Mouse (Mus musculus) midbrain, embryonic 16.5 days (tissue): Measurements from ENCODE around the gene Pus7. TPM values are rescaled to one million over a fixed set of nuclear protein-coding genes. Genes with fewer than 3 reads are reported as not detected.
A peak's percentile ranks its signal among the peaks of the same experiment; 100 is the strongest.

ENCODE experiments used
- ATAC-seq: fragments of 200-750 bp; cut with Nextera tagmentation; 2 replicates; pipeline ENCODE4 v1.8.0; 2017; ENCODE audit warnings: moderate TSS enrichment
- H3K27ac ChIP-seq: fragments of 300-500 bp; sonication (generic); 2 replicates; pipeline ENCODE4 v1.5.1; 2014; ENCODE audit warnings: mild to moderate bottlenecking, low read length, mixed read lengths
- H3K27me3 ChIP-seq: fragments of 300-500 bp; sonication (generic); 2 replicates; pipeline ENCODE4 v1.6.1; 2014; ENCODE audit warnings: low read depth, low read length, mixed read lengths; ENCODE audit not compliant: control insufficient read depth, insufficient read depth
- H3K36me3 ChIP-seq: fragments of 300-500 bp; sonication (generic); 2 replicates; pipeline ENCODE4 v1.6.1; 2014; ENCODE audit warnings: mild to moderate bottlenecking, low read length, moderate library complexity, mixed read lengths; ENCODE audit not compliant: control insufficient read depth, insufficient read depth
- H3K4me1 ChIP-seq: fragments of 300-500 bp; sonication (generic); 2 replicates; pipeline ENCODE4 v1.6.1; 2014; ENCODE audit warnings: mild to moderate bottlenecking, low read length, mixed read lengths; ENCODE audit not compliant: control insufficient read depth, insufficient read depth
- H3K4me2 ChIP-seq: fragments of 300-500 bp; sonication (generic); 2 replicates; pipeline ENCODE4 v1.6.1; 2014; ENCODE audit warnings: mild to moderate bottlenecking, low read length, mixed read lengths
- H3K4me3 ChIP-seq: fragments of 300-500 bp; sonication (generic); 2 replicates; pipeline ENCODE4 v1.5.1; 2014; ENCODE audit warnings: low read depth, mild to moderate bottlenecking, low read length, moderate library complexity, mixed read lengths
- H3K9ac ChIP-seq: fragments of 300-500 bp; sonication (generic); 2 replicates; pipeline ENCODE4 v1.6.1; 2014; ENCODE audit warnings: low read depth, low read length, mixed read lengths
- H3K9me3 ChIP-seq: fragments of 300-500 bp; sonication (generic); replicated peaks from 2 replicates; pipeline ENCODE4 v1.6.1; 2014; ENCODE audit warnings: mild to moderate bottlenecking, low read length, mixed read lengths; ENCODE audit not compliant: control insufficient read depth, poor library complexity, severe bottlenecking
- whole genome bisulfite sequencing: fragments of 180-500 bp; shearing (Covaris S2); extraction: QIAGEN DNeasy Blood & Tissue Kit; methylation state at CpG from one replicate; pipeline ENCODE4 v1.1.7; 2014; 5-methylcytosine and 5-hydroxymethylcytosine counted together
- polyA plus RNA-seq: library from polyadenylated mRNA; unstranded; fragments of >200 nt; fragmentation: Nextera tagmentation; extraction: Ambion mirVana; gene quantifications from 2 replicates; pipeline ENCODE4 v1.2.1, GENCODE M21; 2015

The Pus7 gene
- polyA plus RNA-seq, 1 experiment from 2014 or later = 17.5 TPM

GRCm38 (mm10) chr5:23789078-23789612 lies 5.6 kb upstream of the Pus7 start:
- no peaks in the 10 kb centered on the region for H3K9me3 ChIP-seq
- H3K9ac ChIP-seq = no peak overlapping the region
- H3K4me3 ChIP-seq = no peak overlapping the region
- 90% methylated on average over 4 of the region's 4 CpGs for WGBS
- H3K27ac ChIP-seq = no peak overlapping the region
- peaks cover 11% of the 10 kb centered on the region for H3K4me1 ChIP-seq
- no peaks in the 10 kb centered on the region for H3K27me3 ChIP-seq
- H3K36me3 ChIP-seq = peaks cover 5% of the 10 kb centered on the region; the same call in 1 of the 2 replicates
- ATAC-seq = no peak
- H3K4me2 ChIP-seq = no peak overlapping the region

- no peaks in the 10 kb centered on the region for H3K9me3 ChIP-seq
- H3K4me3 ChIP-seq = peak overlapping the region; percentile 96
- WGBS = 50% methylated on average over 3 of the region's 3 CpGs
- peak overlapping the region; percentile 96 for H3K4me2 ChIP-seq
- peaks cover 15% of the 10 kb centered on the region for H3K4me1 ChIP-seq
- no peak overlapping the region for H3K9ac ChIP-seq
- no peaks in the 10 kb centered on the region for H3K27me3 ChIP-seq
- ATAC-seq = no peak
- peaks cover 4% of the 10 kb centered on the region; the same call in 1 of the 2 replicates for H3K36me3 ChIP-seq
- H3K27ac ChIP-seq = no peak overlapping the region
These were observed 4.9 kb upstream of the Pus7 start for GRCm38 (mm10) chr5:23788390-23788830.

DNA sequence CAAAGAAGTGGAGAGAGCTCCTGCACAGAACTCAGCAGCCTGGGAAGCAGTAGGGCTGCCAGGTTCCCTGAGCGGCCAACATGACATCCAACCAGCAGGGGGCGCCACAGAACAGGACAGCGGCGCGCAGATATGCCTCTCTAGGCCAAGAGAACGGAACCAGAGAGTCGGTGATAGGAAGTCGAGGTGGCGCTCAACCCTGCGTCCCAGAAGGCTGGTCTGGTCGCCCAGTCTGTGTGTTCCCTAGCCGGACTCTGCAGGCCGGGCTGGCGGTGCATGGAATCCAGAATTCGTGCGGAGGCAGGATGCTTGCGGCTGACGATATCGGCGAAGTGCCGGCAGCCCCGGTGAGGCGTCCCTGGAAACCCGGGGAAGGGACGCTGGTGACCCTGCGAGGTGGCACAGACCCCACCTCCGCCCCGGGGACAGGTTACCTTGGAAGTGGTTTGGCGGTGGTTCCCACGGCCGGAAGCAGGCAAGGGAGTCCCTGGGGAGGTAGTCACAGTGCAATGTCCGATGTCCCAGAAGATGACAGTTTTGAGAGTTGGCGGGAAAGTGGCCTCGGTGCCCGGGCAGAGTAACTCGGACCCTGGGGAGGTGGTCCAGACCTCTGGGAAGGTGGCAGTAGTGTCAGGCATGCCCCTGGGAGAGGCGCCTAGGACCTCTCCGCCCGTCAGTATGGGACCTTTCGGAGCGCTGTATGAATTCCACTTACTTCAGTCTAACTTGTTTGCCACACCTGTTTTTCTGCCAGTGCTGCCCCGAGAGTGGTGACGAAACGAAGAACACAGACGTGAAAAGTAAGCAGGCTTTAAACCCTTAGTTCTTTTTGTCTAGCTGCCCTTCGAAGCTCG lies 4.3 kb upstream of the Pus7 start, which contains the start of gene Rint1:
Gene Rint1 (plus strand): TSS at position 176 of the 854 bp plus-strand sequence.
- Histone ChIP-seq H3K9ac (peak within 1 kb of the TSS; percentile 97), H3K4me2 (peak within 1 kb of the TSS; percentile 96)
- WGBS = 3% methylated on average over 47 of the region's 47 CpGs

GRCm38 (mm10) chr5:23782051-23782810 lies 1.3 kb downstream of the Pus7 start:
- WGBS = 53% methylated on average over 8 of the region's 8 CpGs
- no peaks in the 10 kb centered on the region for H3K27me3 ChIP-seq
- H3K9me3 ChIP-seq = no peaks in the 10 kb centered on the region
- peak overlapping the region; percentile 70 for H3K4me2 ChIP-seq
- H3K9ac ChIP-seq = peak overlapping the region; percentile 80
- H3K4me1 ChIP-seq = peaks cover 14% of the 10 kb centered on the region
- H3K36me3 ChIP-seq = no peaks in the 10 kb centered on the region
- peak overlapping the region; percentile 70 for H3K4me3 ChIP-seq
- H3K27ac ChIP-seq = no peak overlapping the region
- ATAC-seq = no peak

More for the DNA sequence above, 4.3 kb upstream of the Pus7 start, which contains the start of gene Rint1:
- Histone ChIP-seq H3K4me1 (peaks cover 16% of the 10 kb centered on the region), H3K27me3 (no peaks in the 10 kb centered on the region), H3K9me3 (no peaks in the 10 kb centered on the region), H3K36me3 (peaks cover 4% of the 10 kb centered on the region; the same call in 1 of the 2 replicates), H3K27ac (peak within 1 kb of the TSS; percentile 80), H3K4me3 (peak within 1 kb of the TSS; percentile 96)
- peak; percentile 89 for ATAC-seq

DNA sequence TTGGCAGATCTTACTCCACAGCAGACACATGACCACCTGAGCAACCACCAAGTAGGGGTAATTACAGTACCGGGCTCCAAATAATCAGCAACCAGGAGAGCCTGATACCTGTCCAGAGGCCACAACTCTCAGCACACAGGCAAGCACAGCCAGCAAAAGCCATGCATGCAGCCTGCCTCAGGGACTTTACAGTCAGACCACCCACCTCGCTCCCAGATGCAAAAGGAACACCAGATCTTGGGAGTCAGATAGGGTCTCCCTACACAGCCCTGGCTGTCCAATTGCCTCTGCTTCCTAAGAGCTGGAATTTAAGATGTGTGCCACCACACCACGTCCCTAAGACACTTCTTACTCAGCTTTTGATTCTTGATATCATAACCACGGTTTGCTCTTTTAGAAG lies 2.3 kb downstream of the Pus7 start:
- Histone ChIP-seq H3K27ac (no peak overlapping the region), H3K9ac (no peak overlapping the region), H3K4me2 (no peak overlapping the region), H3K4me1 (peaks cover 12% of the 10 kb centered on the region), H3K4me3 (no peak overlapping the region), H3K9me3 (no peaks in the 10 kb centered on the region), H3K36me3 (no peaks in the 10 kb centered on the region), H3K27me3 (no peaks in the 10 kb centered on the region)
- no peak for ATAC-seq
- WGBS = 87% methylated on average over 4 of the region's 4 CpGs

- Histone ChIP-seq H3K4me2 (no peak overlapping the region), H3K36me3 (no peaks in the 10 kb centered on the region), H3K9me3 (no peaks in the 10 kb centered on the region), H3K27ac (no peak overlapping the region), H3K4me1 (peaks cover 12% of the 10 kb centered on the region), H3K4me3 (no peak overlapping the region), H3K27me3 (no peaks in the 10 kb centered on the region), H3K9ac (no peak overlapping the region)
- ATAC-seq = no peak
- WGBS = 88% methylated on average over 4 of the region's 4 CpGs
These were observed 3.0 kb downstream of the Pus7 start for GRCm38 (mm10) chr5:23780516-23780915.

- 90% methylated on average over 6 of the region's 6 CpGs for WGBS
- Histone ChIP-seq H3K9me3 (no peaks in the 10 kb centered on the region), H3K4me1 (no peaks in the 10 kb centered on the region), H3K27ac (no peak overlapping the region), H3K4me2 (no peak overlapping the region), H3K4me3 (no peak overlapping the region), H3K36me3 (peaks cover 5% of the 10 kb centered on the region; the same call in 1 of the 2 replicates), H3K9ac (no peak overlapping the region), H3K27me3 (no peaks in the 10 kb centered on the region)
- no peak for ATAC-seq
These were observed 9.3 kb downstream of the Pus7 start for GRCm38 (mm10) chr5:23774186-23774585.

DNA sequence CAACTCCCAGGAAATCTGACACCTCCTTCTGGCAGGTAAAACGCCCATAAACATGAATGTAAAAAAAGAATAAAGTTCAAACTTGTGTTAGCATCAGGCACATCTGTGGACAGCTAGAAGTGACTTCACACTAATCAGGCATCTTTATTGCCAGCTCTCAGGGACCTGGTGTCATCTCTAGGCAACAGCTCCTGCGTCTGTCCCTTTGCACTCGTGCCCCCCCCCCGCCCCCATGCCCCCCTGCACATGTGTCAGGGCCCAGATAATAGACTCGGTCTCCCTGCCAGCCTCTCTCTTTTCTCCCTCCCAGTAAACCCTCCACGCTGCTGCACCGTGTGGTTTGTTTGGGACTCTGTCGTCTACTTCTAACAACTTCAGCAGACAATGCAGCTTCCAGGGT lies 12.4 kb downstream of the Pus7 start:
- Histone ChIP-seq H3K27me3 (no peaks in the 10 kb centered on the region), H3K4me3 (no peak overlapping the region), H3K27ac (no peak overlapping the region), H3K4me2 (no peak overlapping the region), H3K9ac (no peak overlapping the region), H3K4me1 (no peaks in the 10 kb centered on the region), H3K36me3 (peaks cover 15% of the 10 kb centered on the region; the same call in 1 of the 2 replicates), H3K9me3 (no peaks in the 10 kb centered on the region)
- no peak for ATAC-seq
- WGBS = 56% methylated on average over 8 of the region's 8 CpGs
